Mouse (Mus musculus) testis, adult 2 months (tissue): Measurements from ENCODE around the gene Mapk8.

ENCODE experiments used
- CTCF ChIP-seq: fragments of 200-500 bp; IDR thresholded peaks from 2 replicates; pipeline ENCODE4 v1.5.1; 2012; ENCODE audit warnings: low read depth, mild to moderate bottlenecking, inconsistent platforms, low read length, moderate library complexity; ENCODE audit not compliant: control insufficient read depth, insufficient read depth, insufficient replicate concordance
- POLR2A ChIP-seq: fragments of 200-500 bp; IDR thresholded peaks from 2 replicates; pipeline ENCODE4 v1.6.1; 2012; ENCODE audit warnings: low read depth, mild to moderate bottlenecking, inconsistent platforms, low read length, moderate library complexity; ENCODE audit not compliant: control insufficient read depth

DNA sequence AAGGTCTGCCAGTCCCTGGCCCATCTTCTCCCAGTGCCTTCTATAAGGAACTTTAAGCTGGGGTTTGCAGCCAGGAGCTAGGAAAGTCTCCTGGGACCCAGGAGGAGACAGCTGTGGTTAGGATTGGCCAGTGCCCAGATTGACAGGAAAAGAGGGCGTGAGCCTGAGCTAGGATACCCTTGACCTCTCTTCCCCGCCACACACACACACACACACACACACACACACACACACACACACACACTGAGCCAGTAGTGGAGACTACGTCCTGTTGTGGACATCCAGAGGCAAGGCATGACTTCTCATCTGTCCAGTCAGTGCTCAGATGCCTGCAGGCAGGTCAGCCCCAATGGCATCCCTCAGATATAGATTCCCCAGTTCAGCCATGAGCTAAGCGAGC lies 85.4 kb downstream of the Mapk8 start:
- TF ChIP-seq CTCF (no peak), POLR2A (no peak)
